Mouse (Mus musculus) ZHBTc4 (cell line): ENCODE data around the gene Gm8279.
"Not testable (repeated sequence)": the region's sequence is repeated elsewhere in the genome, so short reads cannot be mapped to it uniquely, and the experiment has no call there.

Experiments used
- DNase-seq: peaks from one replicate; pipeline ENCODE4 v3.0.0-alpha.2; 2011; ENCODE audit warnings: low read depth, low spot score

Gene Gm8279

DNA sequence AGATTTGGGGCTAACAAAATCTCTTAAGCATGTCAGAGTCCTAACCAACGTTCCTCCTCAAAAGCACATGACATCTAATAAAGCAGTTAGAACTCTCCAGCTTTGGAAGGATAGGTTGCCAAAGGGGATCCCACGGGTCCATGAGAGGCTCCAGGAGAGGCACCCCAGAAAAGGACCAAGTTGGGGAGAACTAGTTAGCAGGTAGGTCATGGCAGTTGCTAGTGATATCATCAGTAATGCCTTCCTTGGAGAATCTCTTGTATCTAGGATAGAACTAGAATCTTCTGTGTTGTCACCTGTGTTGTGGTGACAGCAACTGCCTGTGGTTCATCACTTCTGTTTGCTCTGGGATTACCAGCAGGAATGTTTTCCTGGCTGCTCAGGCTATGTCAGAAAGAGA lies at the start of gene Gm8279:
Gene Gm8279 (plus strand): TSS at position 301 of the 400 bp plus-strand sequence.
- DNase-seq = not testable (repeated sequence)

DNA sequence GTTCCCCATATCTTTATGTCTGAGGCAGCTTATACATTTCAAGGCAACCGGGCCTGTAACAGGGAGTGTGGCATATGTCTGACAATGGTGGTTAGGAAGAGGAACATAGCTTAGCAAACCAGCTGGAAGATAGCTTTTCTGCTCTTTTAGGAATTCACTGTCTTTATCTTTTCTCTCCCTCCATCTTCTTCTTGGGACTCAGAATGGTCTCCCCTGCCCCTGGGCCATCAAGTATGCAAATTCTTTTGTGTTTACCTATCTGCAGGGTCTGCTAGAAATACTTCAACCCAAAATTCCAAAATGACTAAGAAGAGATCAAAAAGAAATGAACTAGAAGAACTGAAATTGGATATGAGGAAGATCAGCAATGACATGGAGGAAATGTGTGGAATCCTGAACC lies 32.9 kb downstream of the Gm8279 start, which contains the start of gene Gm3317:
Gene Gm3317 (plus strand): TSS at position 301 of the 400 bp plus-strand sequence.
- not testable (repeated sequence) for DNase-seq

GRCm38 (mm10) chr14:5185493-5185892 lies 54.2 kb downstream of the Gm8279 start, which contains the start of gene Gm8271:
TSS of gene Gm8271 (plus strand) at chr14:5185793.
- not testable (repeated sequence) for DNase-seq
